Mouse (Mus musculus): ENCODE results near the gene Ube2h. TPM values are rescaled to one million over a fixed set of nuclear protein-coding genes. Genes with fewer than 3 reads are reported as not detected.

The Ube2h gene
- polyA plus RNA-seq, 1 experiment from 2014 or later: 60.5 TPM

GRCm38 (mm10) chr6:30177305-30177704 lies 127.0 kb downstream of the Ube2h start:
- 2% methylated on average over 14 of the region's 14 CpGs for WGBS
- no peak for ATAC-seq (ENCODE audit: insufficient number of reproducible peaks, insufficient read depth, low FRiP score, low read depth)

DNA sequence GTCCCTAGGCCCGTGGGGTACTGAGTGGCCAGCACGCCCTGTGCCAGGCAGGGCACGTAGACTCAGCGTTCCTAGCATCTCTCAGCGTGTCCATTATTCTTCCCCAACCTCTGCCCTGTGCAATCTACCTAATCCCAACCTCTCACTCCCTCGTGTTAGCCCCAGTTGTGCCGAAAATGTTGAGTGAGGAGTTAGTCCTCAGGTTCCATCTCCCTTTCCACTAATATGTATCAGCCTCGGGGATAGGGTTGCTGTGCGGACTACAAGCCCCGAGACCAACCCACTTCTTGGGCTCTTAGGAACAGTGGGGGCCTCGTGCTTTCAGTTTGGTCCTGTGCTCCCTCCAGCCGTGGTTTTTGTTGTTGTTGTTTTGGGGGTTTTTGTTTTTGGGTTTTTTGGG lies 127.8 kb downstream of the Ube2h start:
- H3K4me1 ChIP-seq (ENCODE audit: control insufficient read depth, insufficient read depth, low read length): peaks cover 13% of the 10 kb centered on the region
- WGBS: 7% methylated on average over 12 of the region's 12 CpGs
- H3K4me3 ChIP-seq (ENCODE audit: low read depth, low read length): no peak overlapping the region
- H3K9ac ChIP-seq (replicated peaks; ENCODE audit: low read depth, low read length): no peak overlapping the region
- no peak for ATAC-seq (ENCODE audit: insufficient number of reproducible peaks, insufficient read depth, low FRiP score, low read depth)
- H3K27me3 ChIP-seq (ENCODE audit: control insufficient read depth, insufficient read depth, low read length): peaks cover 61% of the 10 kb centered on the region
- H3K9me3 ChIP-seq (ENCODE audit: control insufficient read depth, low read depth, low read length): no peaks in the 10 kb centered on the region
- no peak overlapping the region for H3K27ac ChIP-seq (ENCODE audit: low read length)
- no peak overlapping the region for H3K4me2 ChIP-seq (replicated peaks; ENCODE audit: low read depth, low read length)
- H3K36me3 ChIP-seq (ENCODE audit: control insufficient read depth, insufficient read depth, low read length): no peaks in the 10 kb centered on the region

More at GRCm38 (mm10) chr6:30177305-30177704, 127.0 kb downstream of the Ube2h start:
- Histone ChIP-seq H3K9ac (replicated peaks; ENCODE audit: low read depth, low read length) (no peak overlapping the region), H3K4me3 (ENCODE audit: low read depth, low read length) (no peak overlapping the region), H3K27ac (ENCODE audit: low read length) (no peak overlapping the region), H3K27me3 (ENCODE audit: control insufficient read depth, insufficient read depth, low read length) (peaks cover 61% of the 10 kb centered on the region), H3K36me3 (ENCODE audit: control insufficient read depth, insufficient read depth, low read length) (no peaks in the 10 kb centered on the region), H3K4me1 (ENCODE audit: control insufficient read depth, insufficient read depth, low read length) (peaks cover 15% of the 10 kb centered on the region), H3K4me2 (replicated peaks; ENCODE audit: low read depth, low read length) (no peak overlapping the region), H3K9me3 (ENCODE audit: control insufficient read depth, low read depth, low read length) (no peaks in the 10 kb centered on the region)

- no peak overlapping the region for H3K9ac ChIP-seq (replicated peaks; ENCODE audit: low read depth, low read length)
- H3K4me3 ChIP-seq (ENCODE audit: low read depth, low read length): peak overlapping the region; percentile 32
- under 1% methylated on average over 28 of the region's 28 CpGs for whole genome bisulfite sequencing
- H3K27me3 ChIP-seq (ENCODE audit: control insufficient read depth, insufficient read depth, low read length): peaks cover 64% of the 10 kb centered on the region
- no peak for ATAC-seq (ENCODE audit: insufficient number of reproducible peaks, insufficient read depth, low FRiP score, low read depth)
- peaks cover 13% of the 10 kb centered on the region for H3K4me1 ChIP-seq (ENCODE audit: control insufficient read depth, insufficient read depth, low read length)
- peak overlapping the region; percentile 31 for H3K4me2 ChIP-seq (replicated peaks; ENCODE audit: low read depth, low read length)
- no peaks in the 10 kb centered on the region for H3K36me3 ChIP-seq (ENCODE audit: control insufficient read depth, insufficient read depth, low read length)
- H3K27ac ChIP-seq (ENCODE audit: low read length): no peak overlapping the region
- no peaks in the 10 kb centered on the region for H3K9me3 ChIP-seq (ENCODE audit: control insufficient read depth, low read depth, low read length)
These were observed 128.4 kb downstream of the Ube2h start for GRCm38 (mm10) chr6:30175918-30176421.

DNA sequence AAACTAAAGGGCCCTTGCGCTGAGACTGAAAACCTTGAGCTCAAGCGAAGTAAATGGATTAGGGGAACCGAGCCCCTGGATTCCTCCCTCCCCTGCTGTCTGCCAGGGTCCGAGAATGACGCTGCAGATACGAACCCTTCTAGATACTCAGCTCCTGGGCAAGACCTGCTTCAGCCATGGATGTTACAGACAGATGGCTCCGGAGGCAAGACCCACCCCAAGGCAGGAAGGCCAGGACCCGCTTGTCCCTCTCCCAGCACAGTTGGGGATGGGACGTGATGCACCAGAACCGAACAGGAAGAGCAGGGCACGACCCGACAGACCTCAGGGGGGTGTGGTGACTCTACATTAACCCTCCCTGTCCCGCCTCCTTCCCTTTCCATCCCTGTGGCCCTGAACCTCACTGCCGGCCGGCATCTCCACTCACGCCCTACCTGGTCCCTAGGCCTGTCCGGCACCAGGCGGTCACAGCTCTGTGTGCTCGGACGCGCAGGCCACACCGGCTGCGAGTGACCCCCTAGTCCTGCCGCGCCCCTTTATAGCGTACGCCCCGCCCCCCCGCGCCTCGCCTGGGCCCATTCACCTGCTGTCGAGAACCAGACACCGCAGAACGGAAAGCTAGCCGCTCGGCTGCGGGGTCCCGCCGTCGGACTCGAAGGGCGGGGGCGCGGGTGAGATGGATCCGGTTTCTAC lies 129.0 kb downstream of the Ube2h start:
- H3K27me3 ChIP-seq (ENCODE audit: control insufficient read depth, insufficient read depth, low read length): peaks cover 61% of the 10 kb centered on the region
- peak overlapping the region; percentile 32 for H3K4me3 ChIP-seq (ENCODE audit: low read depth, low read length)
- no peak overlapping the region for H3K27ac ChIP-seq (ENCODE audit: low read length)
- peak overlapping the region; percentile 44 for H3K4me2 ChIP-seq (replicated peaks; ENCODE audit: low read depth, low read length)
- no peak for ATAC-seq (ENCODE audit: insufficient number of reproducible peaks, insufficient read depth, low FRiP score, low read depth)
- no peak overlapping the region for H3K9ac ChIP-seq (replicated peaks; ENCODE audit: low read depth, low read length)
- H3K9me3 ChIP-seq (ENCODE audit: control insufficient read depth, low read depth, low read length): no peaks in the 10 kb centered on the region
- H3K4me1 ChIP-seq (ENCODE audit: control insufficient read depth, insufficient read depth, low read length): peaks cover 13% of the 10 kb centered on the region
- H3K36me3 ChIP-seq (ENCODE audit: control insufficient read depth, insufficient read depth, low read length): no peaks in the 10 kb centered on the region
- WGBS: under 1% methylated on average over 45 of the region's 45 CpGs

GRCm38 (mm10) chr6:30174461-30175224 lies 129.7 kb downstream of the Ube2h start:
- Histone ChIP-seq H3K4me1 (ENCODE audit: control insufficient read depth, insufficient read depth, low read length) (peaks cover 13% of the 10 kb centered on the region), H3K9ac (replicated peaks; ENCODE audit: low read depth, low read length) (peak overlapping the region; percentile 10; the same call in 1 of the 2 replicates), H3K27me3 (ENCODE audit: control insufficient read depth, insufficient read depth, low read length) (peaks cover 58% of the 10 kb centered on the region), H3K36me3 (ENCODE audit: control insufficient read depth, insufficient read depth, low read length) (no peaks in the 10 kb centered on the region), H3K27ac (ENCODE audit: low read length) (0 out of 2 replicates have a peak overlapping the region, but pooled peaks have one; percentile 27), H3K4me3 (ENCODE audit: low read depth, low read length) (peak overlapping the region; percentile 32), H3K4me2 (replicated peaks; ENCODE audit: low read depth, low read length) (peak overlapping the region; percentile 44), H3K9me3 (ENCODE audit: control insufficient read depth, low read depth, low read length) (no peaks in the 10 kb centered on the region)
- ATAC-seq (ENCODE audit: insufficient number of reproducible peaks, insufficient read depth, low FRiP score, low read depth): 0 out of 2 replicates have a peak, but pooled peaks have one; percentile 7
- WGBS: under 1% methylated on average over 32 of the region's 33 CpGs

DNA sequence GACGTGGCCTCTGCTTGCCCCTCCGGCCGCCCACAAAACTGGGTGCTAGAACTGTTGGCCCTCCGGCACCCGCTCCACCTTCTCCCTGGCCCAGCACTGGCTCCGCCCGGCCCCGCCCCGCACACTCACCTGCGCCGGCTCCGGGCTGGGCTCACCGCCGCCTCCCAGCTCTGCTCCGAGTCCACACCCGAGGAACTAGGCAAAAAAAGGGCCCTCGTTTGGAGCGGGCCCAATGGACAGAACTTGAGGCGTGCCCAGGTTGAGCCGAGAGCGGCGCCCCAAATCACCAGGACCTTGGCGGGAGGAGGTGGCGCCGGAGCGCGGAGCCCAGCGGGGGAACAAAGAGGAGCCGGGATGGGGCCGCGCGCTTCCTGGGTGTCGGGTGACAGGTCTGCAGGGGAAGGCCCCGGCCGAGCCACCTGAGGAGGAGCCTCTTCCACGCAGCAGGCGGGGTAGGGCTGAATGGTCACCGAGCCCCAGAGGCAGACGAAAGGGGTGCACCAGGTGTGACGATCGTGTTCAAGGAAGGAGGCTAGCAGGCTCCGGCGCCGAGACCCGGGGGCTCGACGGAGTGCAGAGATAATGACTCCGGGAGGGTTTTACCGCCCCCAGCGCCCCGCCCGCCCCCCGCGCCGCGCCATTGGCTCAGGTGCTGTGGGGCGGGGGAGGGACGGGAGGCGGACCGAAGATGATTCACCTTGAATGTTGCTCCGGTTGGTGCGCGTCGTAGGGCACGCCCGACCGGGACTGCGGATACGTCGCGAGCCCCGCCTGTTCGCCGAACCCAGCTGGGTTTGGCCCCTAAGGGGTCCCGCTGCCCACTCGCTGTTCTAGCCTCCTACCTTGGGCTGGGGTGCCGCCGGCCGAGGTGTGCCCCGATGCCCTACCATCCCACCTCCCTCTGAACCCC lies 130.5 kb downstream of the Ube2h start:
- ATAC-seq (ENCODE audit: insufficient number of reproducible peaks, insufficient read depth, low FRiP score, low read depth): peak; percentile 81
- Histone ChIP-seq H3K4me2 (replicated peaks; ENCODE audit: low read depth, low read length) (peak overlapping the region; percentile 44), H3K27me3 (ENCODE audit: control insufficient read depth, insufficient read depth, low read length) (peaks cover 51% of the 10 kb centered on the region), H3K27ac (ENCODE audit: low read length) (peak overlapping the region; percentile 52), H3K9ac (replicated peaks; ENCODE audit: low read depth, low read length) (peak overlapping the region; percentile 36; the same call in 1 of the 2 replicates), H3K36me3 (ENCODE audit: control insufficient read depth, insufficient read depth, low read length) (no peaks in the 10 kb centered on the region), H3K9me3 (ENCODE audit: control insufficient read depth, low read depth, low read length) (no peaks in the 10 kb centered on the region), H3K4me1 (ENCODE audit: control insufficient read depth, insufficient read depth, low read length) (peaks cover 13% of the 10 kb centered on the region), H3K4me3 (ENCODE audit: low read depth, low read length) (peak overlapping the region; percentile 32)
- WGBS: under 1% methylated on average over 71 of the region's 80 CpGs

- H3K27me3 ChIP-seq (ENCODE audit: control insufficient read depth, insufficient read depth, low read length): peaks cover 43% of the 10 kb centered on the region
- peak overlapping the region; percentile 32 for H3K4me3 ChIP-seq (ENCODE audit: low read depth, low read length)
- H3K9me3 ChIP-seq (ENCODE audit: control insufficient read depth, low read depth, low read length): no peaks in the 10 kb centered on the region
- H3K36me3 ChIP-seq (ENCODE audit: control insufficient read depth, insufficient read depth, low read length): no peaks in the 10 kb centered on the region
- H3K9ac ChIP-seq (replicated peaks; ENCODE audit: low read depth, low read length): peak overlapping the region; percentile 36; the same call in 1 of the 2 replicates
- H3K4me2 ChIP-seq (replicated peaks; ENCODE audit: low read depth, low read length): peak overlapping the region; percentile 44
- peak overlapping the region; percentile 52; the same call in 1 of the 2 replicates for H3K27ac ChIP-seq (ENCODE audit: low read length)
- ATAC-seq (ENCODE audit: insufficient number of reproducible peaks, insufficient read depth, low FRiP score, low read depth): 0 out of 2 replicates have a peak, but pooled peaks have one; percentile 1
- WGBS: under 1% methylated on average over 42 of the region's 44 CpGs
- peaks cover 13% of the 10 kb centered on the region for H3K4me1 ChIP-seq (ENCODE audit: control insufficient read depth, insufficient read depth, low read length)
These were observed 131.4 kb downstream of the Ube2h start for GRCm38 (mm10) chr6:30172820-30173550.
